Mouse (Mus musculus): ENCODE measurements around the gene Megf8. TPM values are rescaled to one million over a fixed set of nuclear protein-coding genes. Genes with fewer than 3 reads are reported as not detected.

Gene Megf8
- polyA plus RNA-seq, 1 experiment from 2014 or later = 21.7 TPM

- H3K27ac ChIP-seq = no peak overlapping the region
- no peaks in the 10 kb centered on the region for H3K9me3 ChIP-seq
- H3K4me3 ChIP-seq (replicated peaks) = peak overlapping the region; percentile 34; the same call in 1 of the 2 replicates
- H3K9ac ChIP-seq (replicated peaks) = no peak overlapping the region
- H3K4me2 ChIP-seq = peak overlapping the region; percentile 52
- peaks cover 3% of the 10 kb centered on the region for H3K36me3 ChIP-seq
- H3K27me3 ChIP-seq = peaks cover 5% of the 10 kb centered on the region; the same call in 1 of the 2 replicates
- no peak for ATAC-seq (ENCODE audit: insufficient number of reproducible peaks, insufficient read depth, low FRiP score, low TSS enrichment, low read depth)
- WGBS = 51% methylated on average over 8 of the region's 8 CpGs
- H3K4me1 ChIP-seq (replicated peaks) = peaks cover 32% of the 10 kb centered on the region
These were observed 60.2 kb downstream of the Megf8 start for GRCm38 (mm10) chr7:25377100-25377700.

GRCm38 (mm10) chr7:25378181-25379100, 61.5 kb downstream of the Megf8 start:
- Histone ChIP-seq H3K4me3 (replicated peaks) (no peak overlapping the region), H3K27ac (no peak overlapping the region), H3K4me1 (replicated peaks) (peaks cover 32% of the 10 kb centered on the region), H3K9ac (replicated peaks) (no peak overlapping the region), H3K4me2 (no peak overlapping the region), H3K36me3 (peaks cover 13% of the 10 kb centered on the region), H3K27me3 (peaks cover 5% of the 10 kb centered on the region; the same call in 1 of the 2 replicates), H3K9me3 (no peaks in the 10 kb centered on the region)
- ATAC-seq (ENCODE audit: insufficient number of reproducible peaks, insufficient read depth, low FRiP score, low TSS enrichment, low read depth) = no peak
- 83% methylated on average over 13 of the region's 13 CpGs for WGBS

- ATAC-seq (ENCODE audit: insufficient number of reproducible peaks, insufficient read depth, low FRiP score, low TSS enrichment, low read depth) = peak; percentile 66
- Histone ChIP-seq H3K27ac (0 out of 2 replicates have a peak overlapping the region, but pooled peaks have one; percentile 41), H3K27me3 (peaks cover 5% of the 10 kb centered on the region; the same call in 1 of the 2 replicates)
These were observed 62.8 kb downstream of the Megf8 start for GRCm38 (mm10) chr7:25379551-25380351.

GRCm38 (mm10) chr7:25380392-25381283, 63.7 kb downstream of the Megf8 start:
- H3K9ac ChIP-seq (replicated peaks) = peak overlapping the region; percentile 61; the same call in 1 of the 2 replicates

More at GRCm38 (mm10) chr7:25379551-25380351, 62.8 kb downstream of the Megf8 start:
- Histone ChIP-seq H3K9ac (replicated peaks) (peak overlapping the region; percentile 61), H3K9me3 (no peaks in the 10 kb centered on the region), H3K4me1 (replicated peaks) (peaks cover 25% of the 10 kb centered on the region), H3K4me3 (replicated peaks) (peak overlapping the region; percentile 45), H3K36me3 (peaks cover 26% of the 10 kb centered on the region), H3K4me2 (peak overlapping the region; percentile 83)
- under 1% methylated on average over 41 of the region's 42 CpGs for WGBS

GRCm38 (mm10) chr7:25381284-25381680, 64.3 kb downstream of the Megf8 start:
- no peak for ATAC-seq (ENCODE audit: insufficient number of reproducible peaks, insufficient read depth, low FRiP score, low TSS enrichment, low read depth)
- Histone ChIP-seq H3K4me3 (replicated peaks) (no peak overlapping the region), H3K4me2 (no peak overlapping the region), H3K9ac (replicated peaks) (peak overlapping the region; percentile 18; the same call in 1 of the 2 replicates), H3K4me1 (replicated peaks) (peaks cover 24% of the 10 kb centered on the region), H3K27me3 (peaks cover 2% of the 10 kb centered on the region; the same call in 1 of the 2 replicates), H3K27ac (no peak overlapping the region), H3K36me3 (peaks cover 42% of the 10 kb centered on the region), H3K9me3 (no peaks in the 10 kb centered on the region)
- 45% methylated on average over 3 of the region's 3 CpGs for WGBS

More at GRCm38 (mm10) chr7:25380392-25381283, 63.7 kb downstream of the Megf8 start:
- H3K27ac ChIP-seq = no peak overlapping the region
- H3K4me3 ChIP-seq (replicated peaks) = peak overlapping the region; percentile 45; the same call in 1 of the 2 replicates
- no peak for ATAC-seq (ENCODE audit: insufficient number of reproducible peaks, insufficient read depth, low FRiP score, low TSS enrichment, low read depth)
- H3K27me3 ChIP-seq = peaks cover 5% of the 10 kb centered on the region; the same call in 1 of the 2 replicates
- H3K4me1 ChIP-seq (replicated peaks) = peaks cover 25% of the 10 kb centered on the region
- WGBS = 61% methylated on average over 18 of the region's 18 CpGs
- peaks cover 35% of the 10 kb centered on the region for H3K36me3 ChIP-seq
- no peaks in the 10 kb centered on the region for H3K9me3 ChIP-seq
- H3K4me2 ChIP-seq = peak overlapping the region; percentile 83

GRCm38 (mm10) chr7:25382541-25382940, 65.6 kb downstream of the Megf8 start:
- Histone ChIP-seq H3K36me3 (peaks cover 54% of the 10 kb centered on the region), H3K9me3 (no peaks in the 10 kb centered on the region), H3K4me2 (no peak overlapping the region), H3K9ac (replicated peaks) (no peak overlapping the region), H3K4me3 (replicated peaks) (no peak overlapping the region), H3K27me3 (no peaks in the 10 kb centered on the region), H3K27ac (no peak overlapping the region), H3K4me1 (replicated peaks) (peaks cover 16% of the 10 kb centered on the region)
- no peak for ATAC-seq (ENCODE audit: insufficient number of reproducible peaks, insufficient read depth, low FRiP score, low TSS enrichment, low read depth)

- no peak overlapping the region for H3K4me3 ChIP-seq (replicated peaks)
- H3K9me3 ChIP-seq = no peaks in the 10 kb centered on the region
- H3K36me3 ChIP-seq = peaks cover 62% of the 10 kb centered on the region
- no peaks in the 10 kb centered on the region for H3K27me3 ChIP-seq
- H3K4me2 ChIP-seq = no peak overlapping the region
- no peak for ATAC-seq (ENCODE audit: insufficient number of reproducible peaks, insufficient read depth, low FRiP score, low TSS enrichment, low read depth)
- H3K9ac ChIP-seq (replicated peaks) = no peak overlapping the region
- no peak overlapping the region for H3K27ac ChIP-seq
- WGBS = 86% methylated on average over 7 of the region's 7 CpGs
- H3K4me1 ChIP-seq (replicated peaks) = peaks cover 16% of the 10 kb centered on the region
These were observed 66.4 kb downstream of the Megf8 start for GRCm38 (mm10) chr7:25383385-25383784.

GRCm38 (mm10) chr7:25383891-25384290, 66.9 kb downstream of the Megf8 start:
- H3K4me1 ChIP-seq (replicated peaks) = peaks cover 16% of the 10 kb centered on the region
- H3K36me3 ChIP-seq = peaks cover 67% of the 10 kb centered on the region
- no peak overlapping the region for H3K4me2 ChIP-seq
- H3K9me3 ChIP-seq = no peaks in the 10 kb centered on the region
- no peaks in the 10 kb centered on the region for H3K27me3 ChIP-seq
- H3K4me3 ChIP-seq (replicated peaks) = no peak overlapping the region
- no peak for ATAC-seq (ENCODE audit: insufficient number of reproducible peaks, insufficient read depth, low FRiP score, low TSS enrichment, low read depth)
- H3K27ac ChIP-seq = no peak overlapping the region
- H3K9ac ChIP-seq (replicated peaks) = no peak overlapping the region
- 79% methylated on average over 4 of the region's 4 CpGs for WGBS

- no peak for ATAC-seq (ENCODE audit: insufficient number of reproducible peaks, insufficient read depth, low FRiP score, low TSS enrichment, low read depth)
- H3K27me3 ChIP-seq = no peaks in the 10 kb centered on the region
- no peak overlapping the region for H3K27ac ChIP-seq
- H3K9ac ChIP-seq (replicated peaks) = no peak overlapping the region
- H3K4me1 ChIP-seq (replicated peaks) = peaks cover 12% of the 10 kb centered on the region
- no peak overlapping the region for H3K4me3 ChIP-seq (replicated peaks)
- H3K4me2 ChIP-seq = no peak overlapping the region
- no peaks in the 10 kb centered on the region for H3K9me3 ChIP-seq
- H3K36me3 ChIP-seq = peaks cover 69% of the 10 kb centered on the region
- 88% methylated on average over 13 of the region's 13 CpGs for WGBS
These were observed 67.4 kb downstream of the Megf8 start for GRCm38 (mm10) chr7:25384318-25384717.

GRCm38 (mm10) chr7:25384818-25385217, 67.9 kb downstream of the Megf8 start:
- Histone ChIP-seq H3K4me2 (no peak overlapping the region), H3K4me1 (replicated peaks) (peaks cover 12% of the 10 kb centered on the region), H3K9me3 (no peaks in the 10 kb centered on the region), H3K9ac (replicated peaks) (no peak overlapping the region), H3K27ac (no peak overlapping the region), H3K4me3 (replicated peaks) (no peak overlapping the region), H3K36me3 (peaks cover 72% of the 10 kb centered on the region), H3K27me3 (no peaks in the 10 kb centered on the region)
- 90% methylated on average over 9 of the region's 9 CpGs for WGBS
- no peak for ATAC-seq (ENCODE audit: insufficient number of reproducible peaks, insufficient read depth, low FRiP score, low TSS enrichment, low read depth)
